Mouse (Mus musculus) ES-Bruce4 (cell line): ENCODE results near the gene Faah. TPM values are rescaled to one million over a fixed set of nuclear protein-coding genes. Genes with fewer than 3 reads are reported as not detected.

Experiments used
- H3K27ac ChIP-seq: 2 replicates; pipeline ENCODE4 v1.5.1; 2012; ENCODE audit warnings: low read length, inconsistent platforms; ENCODE audit not compliant: insufficient read depth
- H3K27me3 ChIP-seq: 2 replicates; pipeline ENCODE4 v1.6.1; 2012; ENCODE audit warnings: mild to moderate bottlenecking, low read length, inconsistent platforms; ENCODE audit not compliant: control insufficient read depth, poor library complexity, insufficient read depth, severe bottlenecking
- H3K36me3 ChIP-seq: 2 replicates; pipeline ENCODE4 v1.6.1; 2012; ENCODE audit warnings: inconsistent platforms, mild to moderate bottlenecking, low read length, moderate library complexity; ENCODE audit not compliant: control insufficient read depth, poor library complexity, insufficient read depth, severe bottlenecking
- H3K4me1 ChIP-seq: one replicate; pipeline ENCODE4 v1.8.1; 2011; ENCODE audit warnings: low read length; ENCODE audit not compliant: control insufficient read depth, insufficient read depth
- H3K4me3 ChIP-seq: 2 replicates; pipeline ENCODE4 v1.5.1; 2011; ENCODE audit warnings: low read depth, mild to moderate bottlenecking, low read length
- H3K9ac ChIP-seq: 2 replicates; pipeline ENCODE4 v1.6.1; 2012; ENCODE audit warnings: low read depth, mild to moderate bottlenecking, inconsistent platforms; ENCODE audit not compliant: poor library complexity, severe bottlenecking
- H3K9me3 ChIP-seq: replicated peaks from 2 replicates; pipeline ENCODE4 v1.6.1; 2012; ENCODE audit warnings: mild to moderate bottlenecking, low read length, inconsistent platforms; ENCODE audit not compliant: control insufficient read depth, poor library complexity, insufficient read depth, severe bottlenecking
- CTCF ChIP-seq: IDR thresholded peaks from one replicate; pipeline ENCODE4 v1.8.1; 2011; ENCODE audit warnings: low read depth, low read length
- EP300 ChIP-seq: IDR thresholded peaks from 2 replicates; pipeline ENCODE4 v1.6.1; 2011; ENCODE audit warnings: low read depth, low read length; ENCODE audit not compliant: insufficient read depth
- POLR2A ChIP-seq: IDR thresholded peaks from one replicate; pipeline ENCODE4 v1.8.1; 2011; ENCODE audit warnings: low read length; ENCODE audit not compliant: insufficient read depth
- polyA plus RNA-seq: library from polyadenylated mRNA; stranded (reverse); fragments of >200 nt; gene quantifications from 2 replicates; pipeline ENCODE4 v1.2.4, GENCODE M21; 2011; ENCODE audit warnings: low read depth; ENCODE audit not compliant: missing spikeins, insufficient read depth, insufficient read length

Gene Faah
- polyA plus RNA-seq, 1 experiment = 2.7 TPM

- no peaks in the 10 kb centered on the region for H3K36me3 ChIP-seq
- peaks cover 26% of the 10 kb centered on the region for H3K27me3 ChIP-seq
- H3K27ac ChIP-seq = no peak within 1 kb of the TSS
- H3K4me3 ChIP-seq = peak within 1 kb of the TSS; percentile 45
- no peaks in the 10 kb centered on the region for H3K9me3 ChIP-seq
- H3K9ac ChIP-seq = peak within 1 kb of the TSS; percentile 46
- no peaks in the 10 kb centered on the region for H3K4me1 ChIP-seq
- TF ChIP-seq CTCF (no peak), POLR2A (no peak), EP300 (no peak)
Measured at GRCm38 (mm10) chr4:115939295-115940102, 78.2 kb downstream of the Faah start, which contains the start of gene Dmbx1. Gene Dmbx1, minus strand, starts transcription at chr4:115939926.

DNA sequence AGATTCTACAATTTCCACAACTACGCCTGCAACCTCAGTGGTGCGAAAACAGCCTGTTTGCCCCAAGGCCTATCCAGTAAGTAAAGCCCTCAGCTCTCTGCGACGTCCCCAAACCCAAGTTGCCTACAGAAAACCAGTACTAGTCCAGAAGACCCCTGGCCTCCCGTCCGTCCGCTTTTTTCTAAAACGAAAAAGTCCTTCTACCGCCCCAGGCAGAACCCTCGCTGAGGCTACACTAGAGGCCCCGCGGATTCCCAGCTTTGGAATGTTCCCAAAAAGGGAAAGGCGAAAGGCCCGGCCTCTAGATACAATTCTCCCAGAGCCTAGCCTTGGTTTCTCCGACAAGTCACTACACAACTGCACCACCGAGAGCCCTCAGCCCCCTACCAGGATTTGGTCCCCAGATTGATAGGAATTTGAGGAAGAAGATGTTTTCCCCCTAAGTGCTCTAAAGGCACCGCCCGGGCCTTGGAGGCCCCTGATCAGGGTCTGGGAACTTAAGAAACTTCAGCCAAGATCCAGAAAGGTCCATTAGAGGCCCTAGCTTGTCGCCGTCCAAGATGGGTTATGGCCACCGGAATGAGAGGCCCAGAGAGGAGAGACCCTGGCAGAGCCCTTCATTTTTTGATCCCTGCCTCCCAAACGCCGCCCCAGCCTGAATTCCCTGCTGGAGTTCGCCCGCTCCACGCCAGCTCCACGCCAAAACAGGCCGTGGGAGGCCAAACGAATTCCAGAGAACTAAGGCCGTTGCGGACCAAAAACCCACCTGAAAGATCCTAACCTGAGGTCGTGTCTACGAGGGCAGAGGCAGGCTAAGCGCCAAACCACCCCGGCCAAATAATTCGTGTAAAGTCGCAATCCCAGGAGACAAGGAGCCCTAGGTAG is 79.2 kb downstream of the Faah start:
- peak overlapping the region; percentile 46 for H3K9ac ChIP-seq
- H3K27ac ChIP-seq = no peak overlapping the region
- peak overlapping the region; percentile 42 for H3K4me3 ChIP-seq
- no peaks in the 10 kb centered on the region for H3K36me3 ChIP-seq
- peaks cover 22% of the 10 kb centered on the region for H3K27me3 ChIP-seq
- no peaks in the 10 kb centered on the region for H3K9me3 ChIP-seq
- no peaks in the 10 kb centered on the region for H3K4me1 ChIP-seq
- TF ChIP-seq EP300 (no peak), CTCF (no peak), POLR2A (no peak)

GRCm38 (mm10) chr4:115937061-115937976 is 80.4 kb downstream of the Faah start:
- Histone ChIP-seq H3K9me3 (no peaks in the 10 kb centered on the region), H3K27me3 (peaks cover 22% of the 10 kb centered on the region), H3K4me1 (no peaks in the 10 kb centered on the region), H3K9ac (no peak overlapping the region), H3K36me3 (no peaks in the 10 kb centered on the region), H3K27ac (no peak overlapping the region), H3K4me3 (no peak overlapping the region)
- no peak for TF ChIP-seq POLR2A
- TF ChIP-seq EP300 = no peak
- no peak for TF ChIP-seq CTCF

GRCm38 (mm10) chr4:115936646-115937045 is 81.1 kb downstream of the Faah start:
- Histone ChIP-seq H3K27me3 (peaks cover 22% of the 10 kb centered on the region), H3K4me3 (no peak overlapping the region), H3K4me1 (no peaks in the 10 kb centered on the region), H3K36me3 (no peaks in the 10 kb centered on the region), H3K27ac (no peak overlapping the region), H3K9me3 (no peaks in the 10 kb centered on the region), H3K9ac (no peak overlapping the region)
- TF ChIP-seq POLR2A (no peak), CTCF (no peak), EP300 (no peak)

- H3K27ac ChIP-seq = no peak overlapping the region
- H3K27me3 ChIP-seq = peaks cover 22% of the 10 kb centered on the region
- H3K4me1 ChIP-seq = no peaks in the 10 kb centered on the region
- TF ChIP-seq EP300 = no peak
- TF ChIP-seq CTCF = no peak
- no peak for TF ChIP-seq POLR2A
- H3K9me3 ChIP-seq = no peaks in the 10 kb centered on the region
- H3K36me3 ChIP-seq = no peaks in the 10 kb centered on the region
- H3K4me3 ChIP-seq = no peak overlapping the region
- H3K9ac ChIP-seq = no peak overlapping the region
Measured at GRCm38 (mm10) chr4:115935835-115936581, 81.7 kb downstream of the Faah start.
